Mouse (Mus musculus) heart, postnatal 0 days (tissue): Measurements from ENCODE around the gene Folr2.

ENCODE experiments used
- CTCF ChIP-seq: IDR thresholded peaks from 2 replicates; pipeline ENCODE4 v1.5.1; 2016; ENCODE audit warnings: antibody characterized with exemption, control low read depth, low read depth
- EP300 ChIP-seq: IDR thresholded peaks from 2 replicates; pipeline ENCODE4 v1.6.1; 2016; ENCODE audit warnings: antibody characterized with exemption, low read depth

DNA sequence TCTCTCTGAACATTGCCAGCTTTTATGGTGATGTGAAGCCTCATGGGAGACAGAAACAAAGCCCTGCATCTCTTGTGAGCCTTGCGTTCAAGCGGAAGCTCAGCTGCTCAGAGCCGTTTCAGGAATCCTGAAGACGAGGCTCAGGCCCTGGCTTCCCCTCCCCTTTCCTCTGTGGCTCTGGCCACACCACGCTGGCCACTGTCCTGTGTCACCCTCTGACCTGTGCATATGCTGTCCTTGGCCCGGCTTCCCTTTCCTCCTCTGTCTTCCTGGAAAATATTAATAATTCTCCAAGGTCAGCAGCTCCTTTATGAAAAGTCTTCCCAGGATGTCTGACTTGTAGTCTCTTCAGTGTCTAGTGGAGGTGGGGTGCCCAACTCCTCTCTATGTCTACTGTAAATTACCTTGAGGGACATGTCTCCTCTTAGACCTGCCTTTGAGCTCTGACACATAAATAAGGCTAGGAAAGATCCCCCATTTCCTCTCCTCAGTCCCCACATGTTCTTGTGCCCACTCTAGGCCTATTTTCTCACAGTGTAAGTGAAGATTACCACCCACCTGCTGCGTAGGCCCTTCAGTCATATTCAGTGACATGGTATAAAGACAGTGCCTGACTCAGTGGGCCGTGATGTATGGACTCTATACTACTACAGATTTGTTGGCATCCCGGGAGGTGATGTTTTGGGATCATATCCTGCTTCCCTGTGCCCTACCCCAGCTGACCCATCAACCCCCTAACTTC is 25.6 kb upstream of the Folr2 start:
- TF ChIP-seq CTCF (no peak), EP300 (no peak)
